Mouse (Mus musculus): ENCODE results near the gene Scgb2b3.

Gene Scgb2b3

DNA sequence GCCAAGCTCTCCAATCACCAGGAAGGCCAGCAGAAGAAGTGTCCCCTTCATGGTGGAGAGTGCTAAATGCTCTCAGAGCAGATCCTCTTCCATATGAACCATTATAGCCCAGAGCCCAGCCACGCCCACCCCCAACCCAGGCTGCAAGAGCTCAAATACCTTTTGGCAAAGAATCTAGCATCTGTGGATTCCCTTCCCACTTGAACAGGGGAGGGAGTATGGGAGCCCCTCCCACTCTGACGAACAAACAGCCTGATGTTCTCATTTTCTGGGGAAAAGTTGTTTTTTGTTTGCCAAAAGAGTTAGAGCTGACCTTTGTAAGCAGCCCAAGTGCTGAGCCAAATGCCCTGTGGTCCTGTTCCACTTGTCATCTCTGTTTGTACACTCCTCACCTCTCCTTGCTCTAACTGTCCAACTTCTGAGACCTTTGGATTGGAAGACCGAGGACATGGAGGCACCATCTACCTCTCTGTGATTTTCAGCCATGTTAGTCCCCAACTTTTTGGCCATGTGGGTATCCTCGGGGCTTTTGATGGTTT, at the start of gene Scgb2b3:
Scgb2b3 (minus strand) TSS at position 51 of the 539 bp plus-strand sequence.
- no peak for DNase-seq (ENCODE audit: low spot score)

- no peak for DNase-seq (ENCODE audit: low spot score)
These were observed 13.4 kb upstream of the Scgb2b3 start, which contains the start of gene Scgb1b3 for GRCm38 (mm10) chr7:31375292-31375691. TSS of gene Scgb1b3 (plus strand) at chr7:31375592.

All from left cerebral cortex, adult 11 months (tissue).